Mouse (Mus musculus) lung, postnatal 14 days (tissue): Measurements from ENCODE around the gene Nthl1.
A peak's percentile ranks its signal among the peaks of the same experiment; 100 is the strongest.

ENCODE experiments used
- DNase-seq: peaks from one replicate; pipeline ENCODE4 v3.0.0; 2021

Nthl1 gene

DNA sequence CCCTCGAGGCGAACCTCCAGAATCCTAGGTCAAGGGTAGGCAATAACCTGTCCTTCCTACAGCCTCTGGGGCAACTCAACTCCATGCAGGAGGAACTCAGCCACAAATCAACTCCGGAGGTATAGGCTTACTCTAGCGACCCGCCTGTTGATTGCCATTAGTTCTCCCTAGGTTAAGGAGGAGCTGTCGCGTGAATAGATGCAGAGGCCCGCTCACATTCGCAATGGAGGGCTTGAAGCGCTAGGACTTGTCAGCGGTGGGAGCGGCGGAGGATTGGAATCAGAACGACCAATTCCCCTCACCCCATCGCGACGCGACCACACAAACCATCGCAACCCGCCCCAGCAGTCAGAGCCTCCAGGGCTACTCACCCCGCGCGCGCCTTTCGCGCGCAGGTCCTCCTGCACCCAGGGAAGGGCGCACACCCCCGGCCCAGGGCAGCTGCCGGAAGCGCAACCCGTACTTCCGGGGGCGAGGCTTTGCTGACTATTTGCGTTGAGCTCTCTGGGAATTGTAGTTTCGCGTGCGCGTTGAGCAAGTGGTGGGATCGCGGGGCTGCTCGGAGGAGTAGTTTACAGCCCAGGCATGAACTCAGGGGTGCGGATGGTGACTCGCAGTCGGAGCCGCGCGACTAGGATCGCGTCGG lies at the start of gene Nthl1, which contains the start of gene Tsc2:
Gene Nthl1, plus strand, starts transcription at position 514 of the 646 bp plus-strand sequence.
Gene Tsc2, minus strand, starts transcription at position 464 of the 646 bp plus-strand sequence.
- peak; percentile 84 for DNase-seq

DNA sequence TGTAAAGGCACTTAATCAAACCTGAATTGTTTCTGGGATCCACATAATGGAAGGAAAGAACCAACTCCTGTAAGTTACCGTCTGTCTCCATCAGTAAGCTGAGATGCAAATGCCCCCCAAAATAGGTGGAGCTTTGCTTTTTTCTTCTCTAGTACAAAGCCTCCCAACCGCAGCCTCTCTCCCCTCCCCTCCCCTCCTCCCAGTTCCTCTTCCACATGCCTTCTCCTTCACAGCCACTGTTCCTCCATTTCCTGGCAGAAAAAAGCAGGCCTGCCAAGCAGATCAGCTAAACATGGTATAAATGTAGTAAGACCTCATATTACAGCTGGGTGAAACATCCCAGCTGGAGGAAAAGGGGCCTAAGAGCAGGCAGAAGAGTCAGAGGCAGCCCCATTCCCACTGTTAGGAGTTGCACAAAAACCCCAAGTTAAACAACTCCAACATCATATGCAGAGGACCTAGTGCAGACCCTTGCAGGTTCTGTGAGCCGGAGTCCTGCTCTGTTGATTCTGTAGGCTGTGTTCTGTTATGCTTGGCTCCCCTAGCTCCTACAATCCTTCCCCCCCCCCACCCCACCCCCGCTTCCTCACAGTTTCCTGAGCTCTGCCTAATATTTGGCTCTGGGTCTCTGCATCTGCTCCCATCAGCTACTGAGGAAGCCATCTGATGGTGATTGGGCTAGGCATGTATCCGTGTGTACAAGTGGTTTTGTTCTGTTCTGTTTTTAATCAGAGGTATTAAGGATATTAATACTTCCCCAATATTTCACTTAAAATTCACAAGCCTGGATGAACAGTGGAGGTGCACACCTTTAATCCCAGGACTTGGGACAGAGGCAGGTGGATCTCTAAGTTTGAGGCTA lies 48.6 kb upstream of the Nthl1 start:
- DNase-seq, result no peak

DNA sequence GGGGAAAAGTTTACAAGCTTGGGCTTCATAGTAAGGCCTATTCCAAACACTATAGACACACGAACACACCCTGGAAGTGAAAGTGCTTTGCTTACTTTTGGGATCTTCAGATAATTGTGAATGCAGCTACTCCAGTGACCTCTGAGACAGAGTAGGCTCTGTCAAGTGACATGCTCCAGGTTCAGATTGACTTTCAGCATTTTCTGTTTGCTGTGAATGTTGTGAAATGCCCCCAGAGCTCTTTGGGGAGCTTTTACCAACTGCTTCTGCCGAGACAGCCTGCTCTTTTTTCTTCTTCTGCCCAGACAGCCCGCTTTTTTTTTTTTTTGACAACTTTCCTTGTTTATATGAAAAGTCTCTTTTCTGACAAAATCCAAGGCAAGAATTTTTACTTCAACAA lies 48.0 kb upstream of the Nthl1 start:
- DNase-seq, result no peak

DNA sequence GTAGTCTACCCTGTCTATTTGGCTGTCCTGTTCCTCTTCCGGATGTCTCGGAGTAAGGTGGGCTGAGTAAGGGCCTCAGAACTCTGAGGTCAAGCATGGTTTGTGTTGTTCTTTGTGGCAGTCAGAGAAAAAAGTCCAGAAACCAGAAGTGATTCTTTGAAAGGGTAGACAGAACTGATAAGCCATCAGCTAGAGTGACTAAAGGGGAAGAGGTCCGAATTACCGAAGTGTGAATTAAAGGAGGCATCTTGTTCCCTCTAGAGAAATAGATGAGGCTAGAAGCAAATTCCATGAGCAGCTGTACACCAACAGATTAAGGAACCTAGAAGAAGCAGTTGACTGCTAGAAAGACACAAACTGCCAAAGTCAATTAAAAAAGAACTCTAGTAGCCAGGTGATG lies 45.9 kb upstream of the Nthl1 start:
- DNase-seq, result no peak

DNA sequence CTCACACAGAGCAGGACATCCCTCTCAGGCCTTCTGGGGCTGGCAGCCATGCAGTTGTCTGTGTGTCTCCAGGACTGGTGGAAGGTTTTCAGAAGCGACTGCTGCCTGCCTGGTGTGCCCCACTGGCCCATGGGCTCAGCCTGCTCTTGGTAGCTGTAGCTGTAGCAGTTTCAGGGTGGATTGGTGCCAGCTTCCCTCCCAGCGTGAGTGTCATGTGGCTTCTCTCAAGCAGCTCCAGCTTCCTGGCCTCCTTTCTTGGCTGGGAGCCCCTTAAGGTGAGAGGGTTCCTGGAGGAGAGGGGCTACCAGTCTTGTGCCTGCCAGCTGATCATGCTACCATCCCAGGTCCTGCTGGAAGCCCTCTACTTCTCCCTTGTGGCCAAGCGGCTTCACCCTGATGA lies 41.5 kb upstream of the Nthl1 start:
- DNase-seq, result no peak

DNA sequence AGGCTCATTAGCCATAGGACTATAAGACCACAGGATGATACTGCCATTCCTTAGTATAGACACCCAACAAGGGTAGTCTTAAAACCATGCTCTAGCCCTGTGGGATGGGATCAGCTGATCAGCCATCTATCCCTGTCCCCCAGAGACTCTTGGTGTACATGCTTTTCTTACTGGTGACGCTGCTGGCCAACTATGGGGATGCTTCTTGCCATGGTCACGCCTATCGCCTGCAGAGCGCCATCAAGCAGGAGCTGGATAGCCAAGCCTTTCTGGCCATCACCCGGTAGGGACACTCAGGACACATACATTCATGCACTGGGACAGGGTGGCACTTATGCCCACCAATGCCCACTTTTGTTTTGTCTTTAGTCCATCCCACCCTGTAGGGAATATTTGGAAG lies 40.8 kb upstream of the Nthl1 start:
- DNase-seq, result no peak

DNA sequence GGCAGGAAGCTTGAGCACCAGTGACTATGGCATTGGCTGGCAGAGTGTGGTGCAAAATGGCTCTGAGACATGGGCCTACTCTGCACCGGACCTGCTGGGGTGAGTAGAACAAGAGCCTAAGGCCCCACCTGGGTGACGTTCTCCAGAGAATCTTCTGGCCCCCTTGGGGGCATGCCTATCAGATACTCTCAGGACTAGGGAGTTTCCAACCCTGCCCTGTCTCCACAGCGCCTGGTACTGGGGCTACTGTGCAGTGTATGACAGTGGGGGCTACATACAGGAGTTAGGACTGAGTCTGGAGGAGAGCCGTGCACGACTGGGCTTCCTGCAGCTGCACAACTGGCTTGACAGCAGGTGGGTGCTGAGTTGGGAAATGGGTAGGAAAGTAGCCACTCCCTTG lies 39.2 kb upstream of the Nthl1 start:
- no peak for DNase-seq

DNA sequence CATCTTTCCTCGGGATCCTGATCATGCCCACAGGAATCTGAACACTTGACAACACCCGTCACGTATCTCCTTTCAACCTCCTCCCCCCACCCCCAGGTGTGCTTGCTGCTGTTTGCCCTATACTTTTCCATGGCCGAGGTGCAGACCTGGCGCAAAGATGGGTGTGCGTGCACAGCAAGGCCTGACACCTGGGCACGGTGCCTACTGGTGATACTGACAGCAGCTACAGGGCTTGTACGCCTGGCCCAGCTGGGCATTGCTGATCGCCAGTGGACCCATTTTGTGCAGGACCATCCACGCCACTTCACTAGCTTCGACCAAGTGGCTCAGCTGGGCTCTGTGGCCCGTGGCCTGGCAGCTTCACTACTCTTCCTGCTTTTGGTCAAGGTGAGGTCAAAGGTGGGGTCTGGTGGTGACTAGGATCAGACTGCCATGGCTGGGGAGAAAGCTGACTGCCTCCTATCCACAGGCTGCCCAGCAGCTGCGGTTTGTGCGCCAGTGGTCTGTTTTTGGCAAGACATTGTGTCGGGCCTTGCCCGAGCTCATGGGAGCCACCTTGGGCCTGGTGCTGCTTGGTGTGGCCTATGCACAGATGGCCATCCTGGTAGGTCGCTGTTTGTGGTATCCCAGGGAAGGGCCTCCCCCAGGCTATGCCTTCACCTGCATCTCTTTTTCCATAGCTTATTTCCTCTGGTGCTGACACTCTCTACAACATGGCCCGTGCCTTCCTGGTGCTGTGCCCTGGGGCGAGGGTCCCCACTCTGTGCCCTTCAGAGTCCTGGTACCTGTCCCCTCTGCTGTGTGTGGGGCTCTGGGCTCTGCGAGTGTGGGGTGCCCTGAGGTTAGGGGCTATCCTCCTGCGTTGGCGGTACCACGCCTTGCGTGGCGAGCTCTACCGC lies 38.2 kb upstream of the Nthl1 start:
- no peak for DNase-seq

DNA sequence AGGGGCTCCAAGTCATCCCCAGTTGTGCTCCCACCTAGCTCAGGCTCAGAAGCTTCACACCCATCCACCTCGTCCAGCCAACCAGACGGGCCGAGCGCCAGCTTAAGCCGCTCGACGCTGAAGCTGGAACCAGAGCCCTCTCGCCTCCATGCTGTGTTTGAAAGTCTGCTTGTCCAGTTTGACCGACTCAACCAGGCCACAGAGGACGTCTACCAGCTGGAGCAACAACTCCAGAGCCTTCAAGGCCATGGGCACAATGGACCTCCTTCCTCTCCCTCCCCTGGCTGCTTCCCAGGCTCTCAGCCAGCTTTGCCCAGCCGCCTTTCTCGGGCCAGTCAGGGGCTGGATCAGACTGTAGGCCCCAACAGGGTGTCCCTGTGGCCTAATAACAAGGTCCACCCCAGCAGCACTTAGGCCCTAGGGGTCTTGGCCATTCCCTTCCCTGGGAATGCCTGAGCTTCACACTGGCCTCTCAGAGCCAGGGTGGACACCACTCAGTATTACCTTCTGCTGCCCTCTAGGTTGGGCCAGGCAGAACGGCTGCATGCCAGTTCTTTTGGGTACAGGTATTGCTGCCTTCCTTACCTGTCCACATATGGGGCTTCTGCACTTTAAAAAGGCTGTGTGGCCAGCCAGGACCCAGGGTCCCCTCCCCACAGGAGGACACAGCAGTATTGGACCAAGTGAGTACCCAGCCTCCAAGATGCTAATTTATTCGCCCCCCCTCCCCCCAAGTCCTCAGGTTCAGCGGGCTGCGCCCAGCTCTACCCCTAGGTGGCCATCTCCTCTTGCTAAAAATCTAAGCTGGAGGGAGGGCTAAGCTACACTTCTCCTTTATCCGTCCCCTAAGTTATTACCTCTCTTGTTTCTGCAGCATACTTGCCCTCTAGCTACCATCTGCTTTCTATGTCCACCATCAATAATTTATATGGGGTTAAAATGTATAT lies 37.1 kb upstream of the Nthl1 start:
- DNase-seq, result no peak

DNA sequence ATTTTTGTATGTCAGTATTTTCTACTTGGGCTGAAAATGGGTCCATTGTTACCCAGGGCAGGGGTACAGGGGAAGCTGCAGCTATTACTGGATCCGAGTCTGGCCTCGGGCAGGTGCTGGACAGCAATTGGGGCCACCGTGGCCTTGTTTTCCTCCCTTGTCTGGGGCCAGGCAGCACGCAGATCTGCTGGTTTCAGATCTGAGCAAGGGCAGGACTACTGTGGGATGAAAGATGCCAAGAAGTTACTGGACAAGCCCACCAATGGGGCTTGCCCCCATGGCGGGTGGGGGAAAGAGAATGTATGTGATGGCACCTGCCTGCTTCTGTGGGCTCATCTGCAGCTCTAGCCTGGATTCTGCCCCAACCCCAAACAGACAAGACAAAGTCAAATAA lies 36.4 kb upstream of the Nthl1 start:
- DNase-seq, result no peak

DNA sequence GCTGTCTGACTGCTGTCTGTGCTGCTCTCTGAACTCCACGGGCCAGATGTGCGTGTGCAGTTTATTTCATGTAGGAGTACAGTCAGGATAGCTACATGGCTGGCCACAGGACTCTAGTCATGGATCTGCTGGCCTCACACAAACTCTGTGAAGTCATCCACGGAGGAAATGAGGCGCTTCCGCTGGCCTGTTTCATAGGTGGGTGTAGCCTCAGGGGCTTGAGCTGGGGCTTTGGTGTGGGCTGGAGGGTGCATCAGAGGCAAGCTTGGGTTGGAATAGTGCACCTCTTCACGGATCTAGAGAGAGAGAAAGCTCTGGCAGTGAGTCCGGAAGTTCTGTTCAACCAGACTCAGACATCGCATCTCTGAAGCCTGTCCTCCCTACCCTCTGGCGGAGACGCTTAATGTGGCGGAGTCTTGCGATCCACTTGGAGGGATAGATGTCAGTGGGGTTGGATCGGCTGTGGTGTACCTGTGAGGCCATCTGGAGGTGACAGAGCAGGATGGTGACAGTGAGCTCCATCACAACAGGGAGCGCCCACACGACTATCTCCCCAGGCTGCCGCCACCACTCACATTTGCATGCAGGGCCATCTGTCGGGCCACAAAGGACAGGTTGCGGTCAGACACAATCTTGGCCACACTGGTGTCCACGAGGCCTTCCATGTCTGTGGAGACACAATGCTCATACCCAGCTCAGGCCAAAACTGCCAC lies 35.9 kb upstream of the Nthl1 start:
- DNase-seq, result no peak

DNA sequence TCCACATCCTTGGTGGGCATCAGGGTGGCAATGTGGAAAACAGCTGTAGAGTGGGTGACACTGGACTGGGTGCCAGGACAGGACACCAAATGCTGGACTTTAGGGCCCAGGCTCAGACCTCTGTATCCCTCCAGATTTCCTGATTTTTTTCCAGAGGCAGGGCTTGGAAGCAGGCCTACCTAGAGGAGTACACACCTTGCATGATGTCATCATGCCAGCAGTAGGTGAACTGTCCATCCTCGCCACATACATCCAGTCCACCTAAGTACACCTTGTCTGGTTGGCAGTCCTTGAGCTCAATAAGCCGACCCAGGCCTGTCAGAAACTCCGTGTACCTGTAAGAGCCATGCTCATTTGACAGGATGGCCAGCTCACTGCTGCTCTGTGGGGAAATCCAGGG lies 34.5 kb upstream of the Nthl1 start:
- no peak for DNase-seq

DNA sequence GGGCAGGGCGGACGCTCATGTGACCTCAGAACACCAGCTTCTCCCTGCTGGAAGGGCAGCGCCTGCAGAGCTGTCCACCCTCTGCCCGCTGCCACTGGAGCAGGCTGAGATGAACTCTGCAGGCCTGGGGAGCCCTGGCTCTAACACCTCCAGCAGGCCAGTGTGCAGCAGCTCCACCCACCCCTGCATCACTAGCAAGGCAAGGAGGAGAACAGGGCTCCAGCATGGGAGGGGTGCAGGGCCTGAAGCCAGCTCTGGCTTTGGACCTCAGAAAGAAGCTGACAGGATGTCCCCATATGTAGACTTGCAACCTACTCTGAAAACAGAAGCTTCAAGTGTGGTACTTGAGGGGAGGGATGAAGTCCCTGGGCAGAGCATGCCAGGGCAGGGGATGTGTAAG lies 32.0 kb upstream of the Nthl1 start:
- no peak for DNase-seq

DNA sequence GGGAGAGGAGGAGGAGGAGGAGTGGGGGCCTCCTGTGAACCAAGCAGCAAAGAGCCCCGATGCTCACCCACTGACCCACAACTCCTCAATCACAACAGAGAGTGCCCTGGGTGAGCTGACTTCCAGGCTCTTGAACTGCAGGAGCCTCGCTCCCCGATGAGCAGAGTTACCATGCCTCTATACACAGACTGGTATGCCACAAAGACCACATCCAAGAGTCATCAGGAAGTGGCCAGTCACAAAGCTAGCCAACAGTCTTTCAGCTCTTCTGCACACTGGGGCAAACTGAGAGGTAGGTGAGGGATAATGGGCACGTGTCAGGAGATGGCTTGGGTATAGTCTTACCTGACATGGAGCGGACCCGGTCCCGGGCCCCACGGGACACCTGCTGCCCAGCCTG lies 28.5 kb upstream of the Nthl1 start:
- no peak for DNase-seq

DNA sequence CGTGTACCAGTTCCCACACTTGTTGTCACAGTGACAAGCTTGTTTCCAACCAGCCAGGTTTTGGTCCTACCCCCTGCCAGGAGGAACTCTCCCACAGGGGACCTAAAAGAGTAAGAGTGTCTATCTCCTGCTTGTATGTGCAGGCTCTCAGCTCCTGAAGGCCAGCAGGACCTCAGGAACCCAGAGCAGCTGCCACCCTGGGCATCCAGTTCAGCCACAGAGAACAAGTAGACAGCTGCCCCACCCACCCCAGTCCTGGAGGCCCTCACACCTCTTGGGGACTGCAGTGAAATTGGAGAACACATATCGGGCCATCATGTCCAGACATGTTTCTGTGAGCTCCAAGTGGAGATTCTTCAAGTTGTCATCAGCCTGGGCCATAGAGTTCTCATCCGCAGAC lies 27.9 kb upstream of the Nthl1 start:
- DNase-seq, result no peak

DNA sequence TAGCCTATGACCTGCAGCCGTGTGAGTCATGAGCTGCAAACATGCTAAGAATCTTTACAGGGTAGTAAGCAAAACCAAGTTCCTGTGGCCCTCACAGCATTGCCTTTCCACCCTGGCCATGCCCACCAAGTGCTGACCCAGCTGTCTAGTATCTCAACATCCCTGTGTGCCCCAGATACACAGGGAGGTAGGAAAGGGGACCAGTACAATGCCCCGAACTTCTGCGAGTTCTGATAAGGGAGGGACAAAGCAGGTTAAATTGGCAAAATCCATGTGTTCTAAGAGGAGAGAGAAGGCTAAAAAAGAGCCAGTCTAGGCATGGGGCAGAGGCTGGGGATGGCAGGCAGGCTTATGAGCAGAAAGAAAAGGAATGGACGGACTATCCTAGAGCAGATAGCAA lies 24.1 kb upstream of the Nthl1 start:
- no peak for DNase-seq

DNA sequence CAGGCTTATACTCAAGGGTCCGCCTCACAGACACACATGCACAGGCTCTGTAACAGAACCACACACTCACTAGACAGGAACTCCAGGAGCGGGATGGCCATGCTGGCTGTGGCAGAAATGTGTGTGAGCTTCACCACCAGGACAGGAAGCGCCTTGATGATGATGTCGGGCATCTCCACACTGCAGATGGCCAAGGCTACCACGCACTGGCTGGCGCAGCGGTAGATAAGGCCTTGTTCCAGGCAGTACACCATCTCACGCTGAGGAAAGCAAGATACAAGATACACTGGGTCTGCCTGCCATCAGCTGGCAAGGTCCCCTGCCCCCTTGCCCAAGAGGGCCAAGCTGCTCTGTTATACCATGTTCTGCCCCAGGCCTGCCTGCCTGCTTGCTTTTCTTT lies 23.6 kb upstream of the Nthl1 start:
- DNase-seq, result no peak

DNA sequence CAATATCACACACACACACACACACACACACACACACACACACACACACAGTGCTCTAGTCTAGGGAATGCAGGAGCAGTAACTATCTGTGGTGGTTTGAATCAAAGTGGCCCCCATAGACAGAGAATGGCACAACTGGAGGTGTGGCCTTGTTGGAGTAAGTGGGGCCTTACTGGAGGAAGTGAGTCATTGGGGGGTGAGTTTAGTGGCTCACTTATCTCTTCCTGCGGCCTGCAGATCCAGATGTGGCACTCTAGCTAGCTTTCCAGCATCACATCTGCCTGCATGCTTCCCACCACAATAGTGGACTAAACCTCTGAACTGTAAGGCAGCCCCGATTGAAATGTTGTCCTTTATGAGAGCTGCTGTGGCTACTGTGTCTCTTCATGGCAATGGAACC lies 21.8 kb upstream of the Nthl1 start:
- no peak for DNase-seq

DNA sequence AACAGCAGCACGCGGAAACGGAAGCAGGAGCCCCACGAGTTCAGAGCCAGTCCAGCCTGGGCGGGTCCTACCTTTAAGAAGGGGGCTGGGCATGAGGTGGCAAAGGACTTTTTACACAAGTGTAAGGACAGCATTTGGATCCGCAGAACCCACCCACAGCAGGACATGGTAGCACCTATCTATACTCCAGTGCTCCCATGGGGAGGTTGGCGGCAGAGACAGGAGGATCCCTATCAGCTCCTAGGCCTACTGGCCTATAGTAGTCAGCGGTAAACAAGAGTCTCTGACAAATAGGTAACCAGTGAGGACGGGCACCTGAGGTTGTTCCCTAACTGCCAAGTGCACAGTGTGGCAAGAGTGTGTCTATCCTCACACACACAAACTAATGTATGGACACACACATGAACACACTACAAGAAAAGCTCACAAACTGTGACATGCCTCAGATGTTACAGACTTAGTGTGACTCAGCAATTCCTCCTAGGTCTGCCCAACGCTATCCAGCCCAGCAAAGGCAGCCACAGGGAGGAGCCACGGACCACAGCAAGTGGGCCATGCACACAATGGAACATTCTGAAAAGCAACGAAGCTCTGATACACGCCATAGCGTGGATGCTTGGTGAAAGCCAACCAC lies 14.8 kb upstream of the Nthl1 start:
- DNase-seq, result no peak

DNA sequence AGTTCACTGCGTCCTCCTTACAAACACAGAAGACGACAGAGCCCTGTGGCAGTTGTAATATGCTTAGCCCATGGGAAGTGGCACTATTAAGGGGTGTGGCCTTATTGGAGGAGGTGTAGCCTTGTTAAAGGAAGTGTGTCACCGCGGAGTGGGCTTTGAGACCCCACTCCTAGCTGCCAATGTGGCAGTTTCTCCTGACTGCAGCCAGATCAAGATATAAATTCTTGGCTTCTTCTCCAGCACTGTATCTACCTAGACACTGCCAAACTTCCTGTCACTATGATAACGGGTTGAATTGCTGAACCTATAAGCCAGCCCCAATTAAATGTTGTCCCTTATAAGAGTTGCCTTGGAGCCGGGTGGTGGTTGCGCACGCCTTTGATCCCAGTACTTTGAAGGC lies 7.0 kb upstream of the Nthl1 start:
- no peak for DNase-seq

DNA sequence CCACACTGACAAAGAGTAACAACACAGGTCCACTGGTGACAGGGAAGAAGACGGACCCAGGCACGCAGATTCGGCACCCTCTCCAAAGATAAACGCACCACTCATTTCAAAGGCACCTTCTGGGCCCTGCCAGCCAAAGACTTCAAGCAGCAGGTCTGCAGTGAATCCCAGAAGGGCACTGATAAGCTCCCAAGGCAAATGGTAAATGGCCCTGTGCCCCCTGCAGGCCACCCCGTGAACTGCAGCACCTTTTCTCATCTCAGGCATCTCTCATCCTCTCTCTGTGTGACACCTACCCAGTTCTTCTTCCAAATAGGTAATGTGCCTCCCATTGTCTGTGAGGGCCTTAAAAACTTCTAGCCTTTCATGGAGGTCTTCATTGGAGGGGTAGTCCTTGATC lies 3.8 kb upstream of the Nthl1 start:
- DNase-seq, result peak; percentile 84
